Mouse (Mus musculus): ENCODE data around the gene Trio. TPM values are rescaled to one million over a fixed set of nuclear protein-coding genes. Genes with fewer than 3 reads are reported as not detected.
"Not testable (repeated sequence)": the region's sequence is repeated elsewhere in the genome, so short reads cannot be mapped to it uniquely, and the experiment has no call there.

Gene Trio
- polyA plus RNA-seq, 1 experiment: 154 TPM

- Histone ChIP-seq H3K4me3 (ENCODE audit: insufficient read depth, low read length) (no peak overlapping the region), H3K4me1 (ENCODE audit: control insufficient read depth, insufficient read depth, low read length) (no peaks in the 10 kb centered on the region), H3K27ac (ENCODE audit: insufficient read depth, low read length) (no peak overlapping the region)
- TF ChIP-seq CTCF (IDR thresholded peaks at IDR 0.05; ENCODE audit: borderline replicate concordance, insufficient read depth, low read length) (no peak), POLR2A (IDR thresholded peaks at IDR 0.05; ENCODE audit: low read depth, low read length) (no peak)
Measured at GRCm38 (mm10) chr15:27857242-27857641, 168.4 kb downstream of the Trio start.

- Histone ChIP-seq H3K27ac (ENCODE audit: insufficient read depth, low read length) (no peak overlapping the region), H3K4me3 (ENCODE audit: insufficient read depth, low read length) (no peak overlapping the region), H3K4me1 (ENCODE audit: control insufficient read depth, insufficient read depth, low read length) (no peaks in the 10 kb centered on the region)
- peak; percentile 27; the same call in 1 of the 2 replicates for TF ChIP-seq CTCF (IDR thresholded peaks at IDR 0.05; ENCODE audit: borderline replicate concordance, insufficient read depth, low read length)
- TF ChIP-seq POLR2A (IDR thresholded peaks at IDR 0.05; ENCODE audit: low read depth, low read length): no peak
Measured at GRCm38 (mm10) chr15:27856050-27856787, 169.4 kb downstream of the Trio start.

GRCm38 (mm10) chr15:27851312-27851711 is 174.3 kb downstream of the Trio start:
- TF ChIP-seq CTCF (IDR thresholded peaks at IDR 0.05; ENCODE audit: borderline replicate concordance, insufficient read depth, low read length) (no peak), POLR2A (IDR thresholded peaks at IDR 0.05; ENCODE audit: low read depth, low read length) (no peak)
- Histone ChIP-seq H3K27ac (ENCODE audit: insufficient read depth, low read length) (no peak overlapping the region), H3K4me3 (ENCODE audit: insufficient read depth, low read length) (no peak overlapping the region), H3K4me1 (ENCODE audit: control insufficient read depth, insufficient read depth, low read length) (peaks cover 8% of the 10 kb centered on the region; the same call in 1 of the 2 replicates)

GRCm38 (mm10) chr15:27850904-27851303 is 174.7 kb downstream of the Trio start:
- TF ChIP-seq POLR2A (IDR thresholded peaks at IDR 0.05; ENCODE audit: low read depth, low read length) (no peak), CTCF (IDR thresholded peaks at IDR 0.05; ENCODE audit: borderline replicate concordance, insufficient read depth, low read length) (peak; percentile 91)
- Histone ChIP-seq H3K4me3 (ENCODE audit: insufficient read depth, low read length) (no peak overlapping the region), H3K4me1 (ENCODE audit: control insufficient read depth, insufficient read depth, low read length) (peaks cover 8% of the 10 kb centered on the region; the same call in 1 of the 2 replicates), H3K27ac (ENCODE audit: insufficient read depth, low read length) (no peak overlapping the region)

- Histone ChIP-seq H3K4me3 (ENCODE audit: insufficient read depth, low read length) (no peak overlapping the region), H3K4me1 (ENCODE audit: control insufficient read depth, insufficient read depth, low read length) (peaks cover 8% of the 10 kb centered on the region; the same call in 1 of the 2 replicates), H3K27ac (ENCODE audit: insufficient read depth, low read length) (peak overlapping the region; percentile 49; the same call in 1 of the 2 replicates)
- TF ChIP-seq POLR2A (IDR thresholded peaks at IDR 0.05; ENCODE audit: low read depth, low read length) (no peak), CTCF (IDR thresholded peaks at IDR 0.05; ENCODE audit: borderline replicate concordance, insufficient read depth, low read length) (no peak)
Measured at GRCm38 (mm10) chr15:27849910-27850309, 175.7 kb downstream of the Trio start.

- Histone ChIP-seq H3K27ac (ENCODE audit: insufficient read depth, low read length) (no peak overlapping the region), H3K4me1 (ENCODE audit: control insufficient read depth, insufficient read depth, low read length) (no peaks in the 10 kb centered on the region), H3K4me3 (ENCODE audit: insufficient read depth, low read length) (no peak overlapping the region)
- TF ChIP-seq CTCF (IDR thresholded peaks at IDR 0.05; ENCODE audit: borderline replicate concordance, insufficient read depth, low read length) (no peak), POLR2A (IDR thresholded peaks at IDR 0.05; ENCODE audit: low read depth, low read length) (no peak)
Measured at GRCm38 (mm10) chr15:27841696-27842095, 184.0 kb downstream of the Trio start.

- Histone ChIP-seq H3K4me3 (ENCODE audit: insufficient read depth, low read length) (no peak overlapping the region), H3K4me1 (ENCODE audit: control insufficient read depth, insufficient read depth, low read length) (no peaks in the 10 kb centered on the region), H3K27ac (ENCODE audit: insufficient read depth, low read length) (no peak overlapping the region)
- TF ChIP-seq POLR2A (IDR thresholded peaks at IDR 0.05; ENCODE audit: low read depth, low read length): no peak
- TF ChIP-seq CTCF (IDR thresholded peaks at IDR 0.05; ENCODE audit: borderline replicate concordance, insufficient read depth, low read length): no peak
Measured at GRCm38 (mm10) chr15:27840579-27840978, 185.1 kb downstream of the Trio start.

- Histone ChIP-seq H3K4me3 (ENCODE audit: insufficient read depth, low read length) (no peak overlapping the region), H3K4me1 (ENCODE audit: control insufficient read depth, insufficient read depth, low read length) (no peaks in the 10 kb centered on the region), H3K27ac (ENCODE audit: insufficient read depth, low read length) (no peak overlapping the region)
- TF ChIP-seq CTCF (IDR thresholded peaks at IDR 0.05; ENCODE audit: borderline replicate concordance, insufficient read depth, low read length): no peak
- no peak for TF ChIP-seq POLR2A (IDR thresholded peaks at IDR 0.05; ENCODE audit: low read depth, low read length)
Measured at GRCm38 (mm10) chr15:27840125-27840524, 185.5 kb downstream of the Trio start.

- Histone ChIP-seq H3K27ac (ENCODE audit: insufficient read depth, low read length) (no peak overlapping the region), H3K4me3 (ENCODE audit: insufficient read depth, low read length) (no peak overlapping the region), H3K4me1 (ENCODE audit: control insufficient read depth, insufficient read depth, low read length) (no peaks in the 10 kb centered on the region)
- TF ChIP-seq CTCF (IDR thresholded peaks at IDR 0.05; ENCODE audit: borderline replicate concordance, insufficient read depth, low read length): no peak
- no peak for TF ChIP-seq POLR2A (IDR thresholded peaks at IDR 0.05; ENCODE audit: low read depth, low read length)
Measured at GRCm38 (mm10) chr15:27831646-27832045, 194.0 kb downstream of the Trio start.

GRCm38 (mm10) chr15:27827871-27828270 is 197.8 kb downstream of the Trio start:
- not testable (repeated sequence) for H3K4me3 ChIP-seq (ENCODE audit: insufficient read depth, low read length); H3K4me1 ChIP-seq (ENCODE audit: control insufficient read depth, insufficient read depth, low read length); H3K27ac ChIP-seq (ENCODE audit: insufficient read depth, low read length)

All from embryonic fibroblast, embryonic 13.5 days (primary cell).